Mouse (Mus musculus) spleen, postnatal 14 days (tissue): ENCODE results near the gene Proser3.

ENCODE experiments used
- DNase-seq, 2 experiments: peaks; one replicate each; pipeline ENCODE4 v3.0.0; 2021 to 2022; ENCODE audit warnings: low spot score in 2 of 2

Proser3 gene

GRCm38 (mm10) chr7:30490251-30490956 is 61.7 kb downstream of the Proser3 start:
- DNase-seq = peak in 1 of 2 experiments; percentile 26
